Mouse (Mus musculus) midbrain, embryonic 16.5 days (tissue): Measurements from ENCODE around the gene Zfp385b. TPM values are rescaled to one million over a fixed set of nuclear protein-coding genes. Genes with fewer than 3 reads are reported as not detected.

ENCODE experiments used
- ATAC-seq: fragments of 200-750 bp; cut with Nextera tagmentation; 2 replicates; pipeline ENCODE4 v1.8.0; 2017; ENCODE audit warnings: moderate TSS enrichment
- H3K27ac ChIP-seq: fragments of 300-500 bp; sonication (generic); 2 replicates; pipeline ENCODE4 v1.5.1; 2014; ENCODE audit warnings: mild to moderate bottlenecking, low read length, mixed read lengths
- H3K27me3 ChIP-seq: fragments of 300-500 bp; sonication (generic); 2 replicates; pipeline ENCODE4 v1.6.1; 2014; ENCODE audit warnings: low read depth, low read length, mixed read lengths; ENCODE audit not compliant: control insufficient read depth, insufficient read depth
- H3K36me3 ChIP-seq: fragments of 300-500 bp; sonication (generic); 2 replicates; pipeline ENCODE4 v1.6.1; 2014; ENCODE audit warnings: mild to moderate bottlenecking, low read length, moderate library complexity, mixed read lengths; ENCODE audit not compliant: control insufficient read depth, insufficient read depth
- H3K4me1 ChIP-seq: fragments of 300-500 bp; sonication (generic); 2 replicates; pipeline ENCODE4 v1.6.1; 2014; ENCODE audit warnings: mild to moderate bottlenecking, low read length, mixed read lengths; ENCODE audit not compliant: control insufficient read depth, insufficient read depth
- H3K4me2 ChIP-seq: fragments of 300-500 bp; sonication (generic); 2 replicates; pipeline ENCODE4 v1.6.1; 2014; ENCODE audit warnings: mild to moderate bottlenecking, low read length, mixed read lengths
- H3K4me3 ChIP-seq: fragments of 300-500 bp; sonication (generic); 2 replicates; pipeline ENCODE4 v1.5.1; 2014; ENCODE audit warnings: low read depth, mild to moderate bottlenecking, low read length, moderate library complexity, mixed read lengths
- H3K9ac ChIP-seq: fragments of 300-500 bp; sonication (generic); 2 replicates; pipeline ENCODE4 v1.6.1; 2014; ENCODE audit warnings: low read depth, low read length, mixed read lengths
- H3K9me3 ChIP-seq: fragments of 300-500 bp; sonication (generic); replicated peaks from 2 replicates; pipeline ENCODE4 v1.6.1; 2014; ENCODE audit warnings: mild to moderate bottlenecking, low read length, mixed read lengths; ENCODE audit not compliant: control insufficient read depth, poor library complexity, severe bottlenecking
- WGBS: fragments of 180-500 bp; shearing (Covaris S2); extraction: QIAGEN DNeasy Blood & Tissue Kit; methylation state at CpG from one replicate; pipeline ENCODE4 v1.1.7; 2014; 5-methylcytosine and 5-hydroxymethylcytosine counted together
- polyA plus RNA-seq: library from polyadenylated mRNA; unstranded; fragments of >200 nt; fragmentation: Nextera tagmentation; extraction: Ambion mirVana; gene quantifications from 2 replicates; pipeline ENCODE4 v1.2.1, GENCODE M21; 2015

Gene Zfp385b
- polyA plus RNA-seq, 1 experiment from 2014 or later, result 15.3 TPM

GRCm38 (mm10) chr2:77502458-77502857 is 317.0 kb downstream of the Zfp385b start:
- ATAC-seq, result no peak
- Histone ChIP-seq H3K4me3 (no peak overlapping the region), H3K4me1 (peaks cover 7% of the 10 kb centered on the region; the same call in 1 of the 2 replicates), H3K9me3 (no peaks in the 10 kb centered on the region), H3K4me2 (no peak overlapping the region), H3K36me3 (no peaks in the 10 kb centered on the region), H3K27ac (no peak overlapping the region), H3K9ac (no peak overlapping the region), H3K27me3 (no peaks in the 10 kb centered on the region)
- WGBS, result 90% methylated on average over 8 of the region's 8 CpGs

- no peaks in the 10 kb centered on the region for H3K27me3 ChIP-seq
- ATAC-seq, result no peak
- no peaks in the 10 kb centered on the region for H3K9me3 ChIP-seq
- no peaks in the 10 kb centered on the region for H3K36me3 ChIP-seq
- no peak overlapping the region for H3K9ac ChIP-seq
- H3K4me2 ChIP-seq, result no peak overlapping the region
- H3K27ac ChIP-seq, result no peak overlapping the region
- H3K4me1 ChIP-seq, result no peaks in the 10 kb centered on the region
- H3K4me3 ChIP-seq, result no peak overlapping the region
- WGBS, result 52% methylated on average over 6 of the region's 6 CpGs
These were observed 319.0 kb downstream of the Zfp385b start for GRCm38 (mm10) chr2:77500480-77500879.

- H3K27me3 ChIP-seq, result no peaks in the 10 kb centered on the region
- no peak for ATAC-seq
- no peak overlapping the region for H3K4me3 ChIP-seq
- H3K9me3 ChIP-seq, result no peaks in the 10 kb centered on the region
- H3K36me3 ChIP-seq, result no peaks in the 10 kb centered on the region
- no peak overlapping the region for H3K27ac ChIP-seq
- H3K4me2 ChIP-seq, result no peak overlapping the region
- H3K4me1 ChIP-seq, result no peaks in the 10 kb centered on the region
- no peak overlapping the region for H3K9ac ChIP-seq
- WGBS, result 89% methylated on average over 4 of the region's 4 CpGs
These were observed 321.1 kb downstream of the Zfp385b start for GRCm38 (mm10) chr2:77498379-77498778.

- H3K27ac ChIP-seq, result no peak overlapping the region
- ATAC-seq, result no peak
- no peak overlapping the region for H3K4me3 ChIP-seq
- H3K4me2 ChIP-seq, result no peak overlapping the region
- H3K4me1 ChIP-seq, result no peaks in the 10 kb centered on the region
- H3K9ac ChIP-seq, result no peak overlapping the region
- no peaks in the 10 kb centered on the region for H3K27me3 ChIP-seq
- H3K9me3 ChIP-seq, result no peaks in the 10 kb centered on the region
- WGBS, result 84% methylated on average over 6 of the region's 6 CpGs
- H3K36me3 ChIP-seq, result no peaks in the 10 kb centered on the region
These were observed 321.5 kb downstream of the Zfp385b start for GRCm38 (mm10) chr2:77497942-77498341.

- 87% methylated on average over 7 of the region's 7 CpGs for WGBS
- no peaks in the 10 kb centered on the region for H3K9me3 ChIP-seq
- H3K4me3 ChIP-seq, result no peak overlapping the region
- H3K27me3 ChIP-seq, result no peaks in the 10 kb centered on the region
- ATAC-seq, result no peak
- no peak overlapping the region for H3K4me2 ChIP-seq
- H3K27ac ChIP-seq, result no peak overlapping the region
- H3K36me3 ChIP-seq, result no peaks in the 10 kb centered on the region
- H3K4me1 ChIP-seq, result no peaks in the 10 kb centered on the region
- no peak overlapping the region for H3K9ac ChIP-seq
These were observed 323.4 kb downstream of the Zfp385b start for GRCm38 (mm10) chr2:77496071-77496470.

- ATAC-seq, result no peak
- WGBS, result 68% methylated on average over 4 of the region's 4 CpGs
- H3K27ac ChIP-seq, result no peak overlapping the region
- H3K4me2 ChIP-seq, result no peak overlapping the region
- no peak overlapping the region for H3K9ac ChIP-seq
- H3K27me3 ChIP-seq, result no peaks in the 10 kb centered on the region
- no peaks in the 10 kb centered on the region for H3K36me3 ChIP-seq
- no peaks in the 10 kb centered on the region for H3K9me3 ChIP-seq
- no peaks in the 10 kb centered on the region for H3K4me1 ChIP-seq
- H3K4me3 ChIP-seq, result no peak overlapping the region
These were observed 324.1 kb downstream of the Zfp385b start for GRCm38 (mm10) chr2:77495344-77495743.

- H3K9ac ChIP-seq, result no peak overlapping the region
- no peaks in the 10 kb centered on the region for H3K4me1 ChIP-seq
- 95% methylated on average over 8 of the region's 8 CpGs for WGBS
- H3K9me3 ChIP-seq, result no peaks in the 10 kb centered on the region
- H3K27me3 ChIP-seq, result no peaks in the 10 kb centered on the region
- no peak overlapping the region for H3K4me3 ChIP-seq
- no peak overlapping the region for H3K4me2 ChIP-seq
- no peak overlapping the region for H3K27ac ChIP-seq
- no peak for ATAC-seq
- no peaks in the 10 kb centered on the region for H3K36me3 ChIP-seq
These were observed 325.7 kb downstream of the Zfp385b start for GRCm38 (mm10) chr2:77493695-77494094.

- H3K4me1 ChIP-seq, result no peaks in the 10 kb centered on the region
- ATAC-seq, result no peak
- no peak overlapping the region for H3K4me3 ChIP-seq
- WGBS, result 93% methylated on average over 8 of the region's 8 CpGs
- H3K9ac ChIP-seq, result no peak overlapping the region
- H3K9me3 ChIP-seq, result no peaks in the 10 kb centered on the region
- H3K27me3 ChIP-seq, result no peaks in the 10 kb centered on the region
- no peaks in the 10 kb centered on the region for H3K36me3 ChIP-seq
- no peak overlapping the region for H3K27ac ChIP-seq
- no peak overlapping the region for H3K4me2 ChIP-seq
These were observed 332.3 kb downstream of the Zfp385b start for GRCm38 (mm10) chr2:77487151-77487550.

- no peaks in the 10 kb centered on the region for H3K4me1 ChIP-seq
- H3K27ac ChIP-seq, result no peak overlapping the region
- H3K27me3 ChIP-seq, result no peaks in the 10 kb centered on the region
- no peak overlapping the region for H3K4me2 ChIP-seq
- H3K4me3 ChIP-seq, result no peak overlapping the region
- ATAC-seq, result no peak
- no peak overlapping the region for H3K9ac ChIP-seq
- no peaks in the 10 kb centered on the region for H3K36me3 ChIP-seq
- WGBS, result 95% methylated on average over 10 of the region's 10 CpGs
- no peaks in the 10 kb centered on the region for H3K9me3 ChIP-seq
These were observed 338.2 kb downstream of the Zfp385b start for GRCm38 (mm10) chr2:77481274-77481673.
